ENCODE assay signal across 8 mouse cellular contexts in the genomic region with DNA sequence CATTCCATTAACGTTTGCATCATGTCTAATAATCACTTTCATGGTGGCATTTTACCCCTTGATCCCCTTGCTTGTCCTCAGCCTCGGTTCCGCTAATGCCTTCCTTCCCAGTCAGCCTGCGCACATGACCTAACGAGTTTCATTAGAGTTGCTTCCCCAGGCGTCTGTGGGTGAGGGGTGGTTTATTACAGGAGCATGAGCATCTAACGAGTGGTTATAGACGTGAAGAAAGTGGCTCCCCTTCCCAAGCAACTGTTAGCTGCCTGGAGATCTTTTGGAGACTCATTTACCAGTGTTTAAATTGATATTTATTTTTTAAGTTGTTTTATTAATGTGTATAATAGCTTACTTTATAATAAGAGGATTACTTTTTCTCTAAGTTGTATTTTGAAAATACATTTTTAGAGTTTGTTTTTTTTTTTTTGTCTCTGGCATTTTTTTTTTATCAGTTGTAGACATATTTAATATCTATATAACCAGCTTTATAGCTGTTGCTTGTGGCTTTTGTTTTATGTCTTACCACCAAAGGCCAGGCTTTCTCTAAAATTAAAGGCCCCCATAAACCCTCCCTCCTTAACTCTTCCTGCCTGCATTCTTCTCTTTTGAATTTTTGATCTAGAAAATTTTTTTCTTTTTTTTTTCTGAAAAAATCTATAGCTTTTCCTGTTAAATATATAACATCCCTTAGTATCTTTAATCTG.
DNase-seq lines count a peak whose midpoint lies in the region; ATAC-seq and TF ChIP-seq lines count a peak whose summit lies in the region.

No protein-coding gene starts in this region.

- intact Hi-C loops in heart, postnatal 14 days (cut with DNase I): no loop called here

- DNase-seq in heart, postnatal 14 days: no peak
- DNase-seq in MEL (ENCODE audit: low read depth, low spot score): peak; percentile 89
- DNase-seq in liver, embryonic 14.5 days (ENCODE audit: low read depth in 3 of 3, low spot score in 3 of 3): no peak
- no peak for DNase-seq in kidney, adult 8-10 months
- DNase-seq in frontal cortex, postnatal 25 days (ENCODE audit: low spot score in 2 of 2): no peak

- no peaks in the 10 kb centered on the region for H3K36me3 ChIP-seq in heart, embryonic 12.5 days
- H3K36me3 ChIP-seq in MEL (ENCODE audit: control insufficient read depth in 1 of 2, insufficient read depth in 2 of 2, low read length in 2 of 2): peaks cover 0 to 51% of the 10 kb centered on the region in 2 experiments; a peak in 3 of 4 replicates
- H3K36me3 ChIP-seq in forebrain, embryonic 15.5 days: no peaks in the 10 kb centered on the region
- H3K36me3 ChIP-seq in liver, embryonic 14.5 days (replicated peaks; ENCODE audit: control insufficient read depth, insufficient read depth, low read depth): no peaks in the 10 kb centered on the region
- H3K36me3 ChIP-seq in intestine, postnatal 0 days (ENCODE audit: control insufficient read depth, insufficient read depth): no peaks in the 10 kb centered on the region

- TF ChIP-seq RAD21 in MEL (IDR thresholded peaks at IDR 0.05; ENCODE audit: low read depth, low read length): no peak

- H3K9ac ChIP-seq in heart, embryonic 12.5 days: 0 out of 2 replicates have a peak overlapping the region, but pooled peaks have one; percentile 5
- peak overlapping the region; percentile 78 for H3K9ac ChIP-seq in MEL (ENCODE audit: control insufficient read depth, low read depth, low read length, poor library complexity, severe bottlenecking)
- H3K9ac ChIP-seq in forebrain, embryonic 15.5 days (replicated peaks): no peak overlapping the region
- peak overlapping the region; percentile 49; the same call in 1 of the 2 replicates for H3K9ac ChIP-seq in liver, embryonic 14.5 days (replicated peaks)
- H3K9ac ChIP-seq in intestine, postnatal 0 days (ENCODE audit: low read depth, low read length): no peak overlapping the region

- H3K27ac ChIP-seq in heart, embryonic 12.5 days (ENCODE audit: poor library complexity, severe bottlenecking): no peak overlapping the region
- H3K27ac ChIP-seq in MEL (ENCODE audit: control insufficient read depth, low read depth, low read length): peak overlapping the region; percentile 99
- H3K27ac ChIP-seq in forebrain, embryonic 15.5 days (replicated peaks): 0 out of 2 replicates have a peak overlapping the region, but pooled peaks have one; percentile 9
- H3K27ac ChIP-seq in liver, embryonic 14.5 days: peak overlapping the region; percentile 72
- no peak overlapping the region for H3K27ac ChIP-seq in intestine, postnatal 0 days (ENCODE audit: low read depth, low read length)

- H3K27me3 ChIP-seq in heart, embryonic 12.5 days (replicated peaks): no peaks in the 10 kb centered on the region
- H3K27me3 ChIP-seq in MEL (ENCODE audit: control insufficient read depth in 1 of 2, insufficient read depth in 2 of 2, low read length in 2 of 2): no peaks in the 10 kb centered on the region
- no peaks in the 10 kb centered on the region for H3K27me3 ChIP-seq in forebrain, embryonic 15.5 days
- H3K27me3 ChIP-seq in liver, embryonic 14.5 days (ENCODE audit: control insufficient read depth, insufficient read depth, low read length): no peaks in the 10 kb centered on the region
- H3K27me3 ChIP-seq in intestine, postnatal 0 days (replicated peaks; ENCODE audit: control insufficient read depth, insufficient read depth, low read length): no peaks in the 10 kb centered on the region

- TF ChIP-seq POLR2A in MEL (IDR thresholded peaks at IDR 0.05; ENCODE audit: control insufficient read depth in 1 of 2, insufficient read depth in 1 of 2, low read depth in 1 of 2, low read length in 2 of 2, poor library complexity in 1 of 2): peak in 1 of 2 experiments; percentile 41; a peak in 2 of 4 replicates

- peak; percentile 90 to 91 for TF ChIP-seq EP300 in MEL (IDR thresholded peaks at IDR 0.05; ENCODE audit: low read depth in 1 of 2, low read length in 2 of 2)
- TF ChIP-seq EP300 in liver, embryonic 14.5 days (IDR thresholded peaks at IDR 0.05; ENCODE audit: low read depth): 0 out of 2 replicates have a peak, but pooled peaks have one; percentile 20

- no peaks in the 10 kb centered on the region for H3K9me3 ChIP-seq in heart, embryonic 12.5 days (replicated peaks)
- no peaks in the 10 kb centered on the region for H3K9me3 ChIP-seq in MEL (replicated peaks; ENCODE audit: insufficient read depth, low read length)
- no peaks in the 10 kb centered on the region for H3K9me3 ChIP-seq in forebrain, embryonic 15.5 days
- no peaks in the 10 kb centered on the region for H3K9me3 ChIP-seq in liver, embryonic 14.5 days (ENCODE audit: control insufficient read depth, low read length)
- no peaks in the 10 kb centered on the region for H3K9me3 ChIP-seq in intestine, postnatal 0 days (ENCODE audit: control insufficient read depth)

- no peak for TF ChIP-seq CTCF in MEL (IDR thresholded peaks at IDR 0.05 in 2 of 3, conservative IDR thresholded peaks at IDR 0.05 in 1 of 3; ENCODE audit: control insufficient read depth in 1 of 3, insufficient read depth in 1 of 3, low read depth in 2 of 3, low read length in 3 of 3, poor library complexity in 1 of 3, severe bottlenecking in 1 of 3)
- no peak for TF ChIP-seq CTCF in liver, embryonic 14.5 days (IDR thresholded peaks at IDR 0.05; ENCODE audit: low read depth)
- TF ChIP-seq CTCF in intestine, postnatal 0 days (IDR thresholded peaks at IDR 0.05; ENCODE audit: low read depth): no peak

- peak overlapping the region; percentile 42 for H3K4me2 ChIP-seq in heart, embryonic 12.5 days
- H3K4me2 ChIP-seq in forebrain, embryonic 15.5 days (replicated peaks): 0 out of 2 replicates have a peak overlapping the region, but pooled peaks have one; percentile 9
- peak overlapping the region; percentile 38 for H3K4me2 ChIP-seq in liver, embryonic 14.5 days (ENCODE audit: low read depth)
- no peak overlapping the region for H3K4me2 ChIP-seq in intestine, postnatal 0 days (replicated peaks; ENCODE audit: low read depth)

- no peak for ATAC-seq in heart, embryonic 12.5 days (ENCODE audit: insufficient number of reproducible peaks, low FRiP score)
- ATAC-seq in forebrain, embryonic 15.5 days (replicated peaks): no peak
- peak; percentile 51 for ATAC-seq in liver, embryonic 14.5 days (ENCODE audit: insufficient read depth)
- ATAC-seq in intestine, postnatal 0 days: no peak

- H3K4me3 ChIP-seq in heart, embryonic 12.5 days: no peak overlapping the region
- peak overlapping the region; percentile 40 to 54 for H3K4me3 ChIP-seq in MEL (ENCODE audit: control insufficient read depth in 1 of 2, insufficient read depth in 1 of 2, low read depth in 2 of 2, low read length in 2 of 2)
- no peak overlapping the region for H3K4me3 ChIP-seq in forebrain, embryonic 15.5 days
- no peak overlapping the region for H3K4me3 ChIP-seq in liver, embryonic 14.5 days (ENCODE audit: insufficient read depth in 1 of 2, low read depth in 2 of 2, low read length in 2 of 2)
- H3K4me3 ChIP-seq in intestine, postnatal 0 days (ENCODE audit: low read depth, low read length): no peak overlapping the region

- peaks cover 34% of the 10 kb centered on the region for H3K4me1 ChIP-seq in heart, embryonic 12.5 days (replicated peaks)
- peaks cover 30 to 46% of the 10 kb centered on the region in 2 experiments for H3K4me1 ChIP-seq in MEL (ENCODE audit: control insufficient read depth in 1 of 2, insufficient read depth in 2 of 2, low read length in 2 of 2)
- H3K4me1 ChIP-seq in forebrain, embryonic 15.5 days: peaks cover 34% of the 10 kb centered on the region
- peaks cover 12 to 31% of the 10 kb centered on the region in 2 experiments for H3K4me1 ChIP-seq in liver, embryonic 14.5 days (replicated peaks; ENCODE audit: control insufficient read depth in 2 of 2, insufficient read depth in 2 of 2, low read length in 1 of 2)
- H3K4me1 ChIP-seq in intestine, postnatal 0 days (replicated peaks; ENCODE audit: control insufficient read depth, insufficient read depth, low read length): 0 out of 2 replicates have a peak, but pooled peaks cover 2% of the 10 kb centered on the region

- WGBS in heart, embryonic 12.5 days: 45% methylated on average over 8 of the region's 8 CpGs
- WGBS in forebrain, embryonic 15.5 days: 16% methylated on average over 8 of the region's 8 CpGs
- WGBS in liver, embryonic 14.5 days (ENCODE audit: insufficient replicate concordance): 24% methylated on average over 8 of the region's 8 CpGs
- 66% methylated on average over 8 of the region's 8 CpGs for WGBS in intestine, postnatal 0 days

- H3K79me2 ChIP-seq in MEL (ENCODE audit: control insufficient read depth, insufficient read depth, low read length, poor library complexity): peaks cover 39% of the 10 kb centered on the region

TF ChIP-seq in MEL, 35 proteins besides CTCF, POLR2A, EP300 and RAD21 (continues in another document):
- no peak for TF ChIP-seq KAT2A (conservative IDR thresholded peaks at IDR 0.05; ENCODE audit: low read depth, low read length)
- no peak; the same call in none of the 2 replicates for TF ChIP-seq TBP (IDR thresholded peaks at IDR 0.05; ENCODE audit: low read depth, low read length)
- no peak for TF ChIP-seq SMC3 (IDR thresholded peaks at IDR 0.05; ENCODE audit: low read depth, low read length)
- TF ChIP-seq MXI1 (IDR thresholded peaks at IDR 0.05; ENCODE audit: low read depth, low read length): peak; percentile 83
- TF ChIP-seq MAX (IDR thresholded peaks at IDR 0.05; ENCODE audit: low read length): peak; percentile 74; the same call in 1 of the 2 replicates
- TF ChIP-seq E2F4 (IDR thresholded peaks at IDR 0.05; ENCODE audit: borderline replicate concordance, low read depth, low read length): no peak
- TF ChIP-seq TAL1 (IDR thresholded peaks at IDR 0.05; ENCODE audit: low read length): peak; percentile 77
- no peak for TF ChIP-seq ELF1 (IDR thresholded peaks at IDR 0.05; ENCODE audit: low read depth, low read length)
- TF ChIP-seq CHD1 (IDR thresholded peaks at IDR 0.05; ENCODE audit: low read depth, low read length): no peak
- no peak for TF ChIP-seq NELFE (IDR thresholded peaks at IDR 0.05; ENCODE audit: low read depth, low read length)
- TF ChIP-seq MEF2A (IDR thresholded peaks at IDR 0.05; ENCODE audit: extremely low read depth, insufficient replicate concordance, low read depth, low read length, poor library complexity, severe bottlenecking): no peak
- no peak; the same call in 1 of the 2 replicates for TF ChIP-seq POLR2AphosphoS2 (IDR thresholded peaks at IDR 0.05; ENCODE audit: low read length)
- TF ChIP-seq BHLHE40 (IDR thresholded peaks at IDR 0.05; ENCODE audit: borderline replicate concordance, low read depth, low read length): peak; percentile 87
- TF ChIP-seq CHD2 (IDR thresholded peaks at IDR 0.05; ENCODE audit: low read length): peak; percentile 36; the same call in 1 of the 2 replicates
- peak; percentile 78 for TF ChIP-seq MYC (IDR thresholded peaks at IDR 0.05; ENCODE audit: low read depth, low read length)
- TF ChIP-seq JUND (IDR thresholded peaks at IDR 0.05; ENCODE audit: low read depth, low read length): no peak; the same call in 1 of the 2 replicates
- TF ChIP-seq RCOR1 (IDR thresholded peaks at IDR 0.05; ENCODE audit: low read depth, low read length): peak; percentile 24; the same call in 1 of the 2 replicates
- peak; percentile 48; the same call in 1 of the 2 replicates for TF ChIP-seq MYB (IDR thresholded peaks at IDR 0.05; ENCODE audit: low read depth, low read length)

Comparison
In these comparisons a context has a peak if more than half of its experiments do, and no peak if none do; other contexts are left out.
1. H3K27ac ChIP-seq: peak in MEL (single experiment), forebrain, embryonic 15.5 days (single experiment) and liver, embryonic 14.5 days (single experiment); none in heart, embryonic 12.5 days (single experiment) and intestine, postnatal 0 days (single experiment).
2. H3K4me3 ChIP-seq: peak in MEL (2 of 2); none in heart, embryonic 12.5 days (single experiment), forebrain, embryonic 15.5 days (single experiment), liver, embryonic 14.5 days (0 of 2) and intestine, postnatal 0 days (single experiment).
3. H3K9ac ChIP-seq: peak in heart, embryonic 12.5 days (single experiment), MEL (single experiment) and liver, embryonic 14.5 days (single experiment); none in forebrain, embryonic 15.5 days (single experiment) and intestine, postnatal 0 days (single experiment).